Mouse (Mus musculus) embryo, embryonic 10.5 days (tissue): ENCODE measurements at regions not wholly inside any gene's neighbourhood (a gene's known extent, or its start where the extent isn't known, plus 50 kb on each side); places are given as distances from the start of the nearest gene placed in this dataset.

Experiments
- DNase-seq: peaks from one replicate; pipeline ENCODE4 v3.0.0-alpha.2; 2015; ENCODE audit warnings: low spot score

DNA sequence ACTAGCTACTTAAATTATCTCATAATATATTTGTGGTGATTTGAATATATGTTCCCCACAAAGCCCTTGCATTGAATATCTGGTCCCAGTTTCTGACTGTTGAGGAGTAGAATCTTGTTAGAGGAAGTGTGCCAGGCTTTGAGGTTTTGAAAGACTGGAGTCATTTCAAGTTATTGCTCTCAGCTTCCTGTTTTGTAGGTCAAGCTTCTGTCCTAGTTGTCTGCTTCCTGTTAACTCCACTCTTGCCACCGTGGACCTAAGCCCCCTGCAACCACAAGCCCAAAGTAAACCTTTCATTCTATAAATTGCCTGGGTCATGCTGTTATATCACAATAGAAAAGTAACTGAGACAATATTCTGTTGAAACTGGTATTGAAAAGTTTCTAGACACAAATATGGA, 1232.3 kb upstream of the Lrrc6 start:
- no peak for DNase-seq

DNA sequence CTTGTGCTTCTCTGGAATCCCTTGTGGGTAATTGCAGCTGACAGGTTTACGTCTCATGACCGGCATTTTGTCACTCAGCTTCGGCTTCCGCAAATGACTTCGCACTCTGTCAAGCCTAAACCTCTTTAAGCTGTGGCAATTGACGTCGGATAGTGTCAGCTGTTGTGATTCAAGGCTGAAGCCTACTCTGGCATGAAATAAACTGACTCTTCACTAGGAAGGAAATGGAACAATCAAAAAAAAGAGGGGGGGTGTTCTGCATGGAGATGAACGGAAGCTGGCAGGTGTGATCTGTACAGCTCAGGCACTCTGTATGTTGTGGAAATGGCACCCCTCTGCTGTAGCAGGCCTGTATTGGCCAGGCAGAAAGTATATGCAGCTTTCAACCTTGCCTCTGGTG, 1228.8 kb upstream of the Lrrc6 start:
- peak; percentile 6 for DNase-seq

DNA sequence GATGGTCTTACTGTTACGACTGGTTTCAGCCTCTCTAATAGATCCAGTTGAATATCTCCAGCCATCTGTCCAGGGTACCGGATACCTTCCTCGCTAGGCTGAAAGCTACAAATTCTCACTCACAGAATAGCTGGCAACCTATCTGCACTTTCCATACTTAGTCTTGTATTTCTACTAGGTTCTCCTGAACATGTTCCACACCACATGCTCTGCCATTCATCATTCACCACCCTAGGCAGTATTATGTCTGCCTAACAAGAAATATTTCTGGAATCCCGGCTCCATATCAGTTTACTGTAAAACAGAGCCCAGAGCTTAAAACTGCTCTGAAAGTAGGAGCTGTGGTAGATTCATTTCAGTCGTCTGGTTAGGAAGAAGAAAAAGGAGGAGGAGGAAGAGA, 1224.5 kb upstream of the Lrrc6 start:
- DNase-seq, result no peak

DNA sequence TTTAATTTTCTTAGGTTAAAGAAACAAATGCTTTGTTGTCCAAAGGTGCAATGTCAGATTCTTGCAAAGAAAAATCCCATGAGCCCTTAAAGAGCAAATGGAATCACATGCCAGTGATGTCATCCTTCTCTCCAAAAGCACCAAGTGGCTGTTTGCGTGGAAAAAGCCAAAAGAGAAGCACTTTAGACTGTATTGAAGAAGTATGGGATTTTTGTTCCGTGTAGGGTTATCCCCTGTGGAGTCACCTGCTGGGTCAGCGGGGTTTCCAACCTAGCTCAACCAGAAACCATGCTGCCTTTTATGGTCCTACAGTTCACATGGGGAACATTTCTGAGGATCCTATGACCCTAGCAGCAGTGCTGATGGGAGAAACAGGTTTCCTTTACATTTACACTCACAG, 1213.5 kb upstream of the Lrrc6 start:
- no peak for DNase-seq

DNA sequence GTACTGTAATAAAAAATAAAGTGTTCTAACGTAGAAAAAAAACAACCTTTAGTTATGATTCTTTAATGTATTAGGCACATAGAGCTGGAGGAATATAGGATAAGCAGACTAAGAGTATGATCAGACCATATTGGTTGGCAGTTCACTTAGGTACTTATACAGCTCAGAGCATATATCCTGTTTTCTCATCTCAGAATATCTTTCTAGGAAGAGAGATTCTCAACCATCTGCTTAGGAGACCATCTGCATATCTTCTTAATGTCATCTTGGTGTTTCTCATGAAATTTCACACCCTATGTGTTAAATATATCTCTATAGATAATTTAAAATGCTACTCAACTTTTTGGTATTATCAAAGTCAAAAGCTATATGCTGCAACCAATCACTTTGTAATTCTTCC, 1185.4 kb upstream of the Lrrc6 start:
- no peak for DNase-seq

DNA sequence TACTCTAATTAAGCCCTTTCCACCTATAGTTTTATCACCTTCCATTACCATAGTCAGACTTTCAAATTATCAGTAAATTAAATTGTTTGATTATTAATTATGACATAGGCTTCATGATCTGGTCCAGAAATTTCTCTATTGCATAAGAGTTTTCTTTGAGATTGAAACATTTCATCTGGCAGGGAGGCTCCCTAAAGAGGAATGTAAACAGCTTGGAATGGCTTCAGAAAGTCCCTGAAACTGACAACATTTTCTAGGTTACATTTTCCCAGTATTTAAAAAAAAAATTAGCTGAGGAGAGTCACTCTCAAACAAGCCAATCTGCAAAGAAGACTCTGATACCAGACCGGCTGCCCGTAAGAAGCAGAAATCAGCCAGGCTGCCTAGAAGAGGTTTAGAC, 1172.6 kb upstream of the Lrrc6 start:
- no peak for DNase-seq

DNA sequence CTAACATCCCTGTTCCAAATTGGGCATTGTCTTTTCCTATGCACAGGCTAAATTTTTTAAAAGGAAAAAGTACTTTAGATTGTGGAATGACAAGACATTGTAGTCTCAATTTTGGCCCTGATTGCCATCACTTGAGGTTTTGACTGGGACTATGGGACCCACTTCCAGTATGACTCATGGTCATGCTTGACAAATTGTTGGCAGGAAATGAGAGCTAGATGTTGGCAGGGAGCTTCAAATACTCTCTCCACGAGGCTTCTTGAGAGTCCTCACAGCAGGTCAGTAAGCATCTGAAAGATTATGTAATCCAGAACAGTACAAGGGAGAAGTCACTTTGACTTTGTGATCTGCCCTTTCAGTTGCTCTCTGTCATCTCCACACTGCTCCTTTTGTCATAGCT, 1135.4 kb upstream of the Lrrc6 start:
- no peak for DNase-seq

DNA sequence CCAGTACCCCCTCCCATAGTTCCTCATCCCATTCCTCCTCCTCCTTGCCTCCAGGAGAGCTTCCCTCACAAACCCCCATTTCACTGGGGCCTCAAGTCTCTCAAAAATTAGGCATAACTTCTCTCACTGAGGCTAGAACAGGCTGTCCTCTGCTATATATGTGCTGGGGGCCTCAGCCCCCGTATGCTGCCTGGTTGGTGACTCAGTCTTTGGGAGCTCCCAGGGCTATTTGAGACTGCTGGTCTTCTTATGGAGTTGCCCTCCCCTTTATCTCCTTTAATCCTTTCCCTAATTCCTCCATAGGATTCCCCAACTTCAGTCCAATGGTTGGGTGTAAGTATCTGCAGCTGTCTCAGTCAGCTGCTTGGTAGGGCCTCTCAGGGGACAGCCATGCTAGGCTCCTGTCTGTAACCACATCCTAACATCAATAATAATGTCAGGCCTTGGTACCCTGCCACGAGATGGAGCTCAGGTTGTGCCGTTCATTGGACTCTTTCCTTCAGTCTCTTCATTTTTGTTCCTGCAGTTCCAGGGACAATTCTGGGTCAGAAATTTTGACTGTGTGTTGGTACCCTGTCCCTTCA, 1126.1 kb upstream of the Lrrc6 start:
- no peak for DNase-seq

DNA sequence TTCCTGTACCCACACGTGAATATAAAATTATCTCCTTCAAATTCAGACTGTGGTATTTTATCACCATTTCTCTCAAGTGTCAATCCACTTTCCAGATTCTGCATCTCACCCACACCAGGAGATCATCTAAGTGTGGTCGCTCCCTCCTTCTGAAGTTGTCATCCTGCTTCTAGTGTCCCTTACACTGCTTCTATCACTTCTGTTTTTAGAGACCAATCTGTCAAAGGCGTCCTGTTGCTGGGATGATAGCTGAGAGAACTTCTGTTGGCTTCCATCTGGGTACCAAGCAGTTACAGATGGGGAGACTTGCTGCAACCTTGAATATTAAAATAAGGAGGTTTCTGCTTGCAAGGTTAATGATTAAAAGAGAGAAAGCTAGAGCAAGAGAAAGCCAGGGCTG, 1111.2 kb upstream of the Lrrc6 start:
- no peak for DNase-seq

DNA sequence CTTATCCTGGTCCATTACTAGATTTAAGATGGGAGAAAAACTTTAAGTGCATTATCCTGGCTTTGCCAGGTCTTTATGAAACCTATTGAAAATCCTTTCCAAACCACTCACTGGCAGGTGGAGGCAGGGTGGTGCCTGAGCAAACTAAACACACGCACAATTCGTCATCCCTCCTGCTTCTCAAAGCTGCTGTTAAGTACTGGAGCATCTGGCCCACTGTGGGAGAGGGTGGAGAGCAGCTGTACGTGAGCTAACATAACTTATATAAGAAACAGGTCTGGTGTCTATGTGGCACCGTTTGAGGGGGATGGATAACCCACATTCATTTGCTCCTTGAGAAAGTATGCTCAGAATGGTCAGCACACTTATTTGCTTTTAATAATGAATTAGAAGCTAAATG, 1097.7 kb upstream of the Lrrc6 start:
- DNase-seq, result no peak

DNA sequence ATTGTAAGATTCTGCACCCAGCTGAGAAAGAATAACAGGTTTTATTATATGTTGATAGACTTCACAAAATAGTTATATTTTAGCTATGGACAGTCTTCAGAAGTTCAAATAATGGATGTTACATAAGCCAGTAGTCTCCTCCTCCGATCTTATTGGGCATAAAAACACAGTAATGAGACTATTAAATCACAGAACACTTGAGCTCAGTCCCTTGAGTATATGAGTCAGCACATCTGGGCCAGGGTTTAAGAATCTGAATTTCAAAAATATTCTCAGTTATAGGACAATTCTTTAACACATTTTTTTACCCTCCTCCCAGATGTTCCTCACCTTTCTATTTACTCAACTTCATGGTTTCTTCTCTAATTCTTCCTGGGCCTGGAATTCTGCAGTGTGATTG, 1075.9 kb upstream of the Lrrc6 start:
- no peak for DNase-seq

DNA sequence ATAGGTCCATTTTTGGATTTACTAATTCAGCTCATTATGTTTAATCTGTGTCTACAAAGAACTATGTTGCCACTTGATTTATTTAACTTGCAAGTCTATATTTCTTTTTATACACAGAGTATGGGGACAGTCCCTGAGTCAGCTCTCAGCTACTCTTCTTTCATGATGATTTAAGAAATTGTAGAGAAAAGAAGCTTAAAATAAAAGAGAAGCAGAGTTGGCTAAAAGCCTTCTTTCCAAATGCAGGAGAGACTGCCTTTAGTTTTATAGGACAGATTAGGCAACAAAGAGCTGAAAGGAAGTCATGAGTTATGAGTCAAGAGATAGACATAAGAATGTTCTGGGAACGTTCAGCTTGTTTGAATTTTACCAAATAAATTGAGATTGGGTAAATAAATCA, 1070.9 kb upstream of the Lrrc6 start:
- DNase-seq, result no peak

DNA sequence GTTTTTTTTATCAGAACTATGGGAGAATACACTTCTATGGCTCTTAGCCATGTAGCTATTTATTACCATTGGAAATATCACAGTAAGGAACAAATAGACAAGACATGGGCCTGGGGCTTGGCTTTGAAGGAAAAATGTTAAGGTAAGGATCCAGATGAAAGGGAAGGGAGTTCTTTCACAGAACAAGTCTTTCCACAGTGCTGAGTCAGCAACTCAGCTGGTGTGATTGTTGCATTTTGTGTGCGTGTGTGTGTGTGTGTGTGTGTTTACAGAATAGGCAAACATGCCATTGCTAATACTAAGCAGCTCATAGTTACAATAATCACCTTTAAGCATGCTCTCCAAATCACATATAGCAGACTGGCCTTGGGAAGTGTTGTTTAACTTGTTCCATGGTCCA, 1056.6 kb upstream of the Lrrc6 start:
- no peak for DNase-seq

DNA sequence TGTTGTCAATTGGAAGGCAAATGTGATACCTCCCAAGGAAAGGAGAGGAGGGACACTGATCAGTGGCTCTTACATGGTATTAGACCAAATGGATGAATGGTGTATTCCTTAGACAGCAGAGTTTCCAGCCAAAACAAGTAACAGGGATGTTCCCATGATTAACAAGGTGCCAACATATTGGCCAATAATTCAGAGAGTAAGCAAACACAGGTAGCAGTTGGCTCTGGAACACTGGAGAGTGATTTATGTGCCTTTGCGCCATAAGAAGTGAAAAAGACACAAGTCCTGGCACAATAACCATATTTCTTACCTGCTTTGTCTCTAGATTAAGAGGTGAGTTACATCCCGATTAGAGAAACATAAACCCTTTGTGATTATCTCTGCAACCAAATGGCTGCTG, 1051.2 kb upstream of the Lrrc6 start:
- no peak for DNase-seq

DNA sequence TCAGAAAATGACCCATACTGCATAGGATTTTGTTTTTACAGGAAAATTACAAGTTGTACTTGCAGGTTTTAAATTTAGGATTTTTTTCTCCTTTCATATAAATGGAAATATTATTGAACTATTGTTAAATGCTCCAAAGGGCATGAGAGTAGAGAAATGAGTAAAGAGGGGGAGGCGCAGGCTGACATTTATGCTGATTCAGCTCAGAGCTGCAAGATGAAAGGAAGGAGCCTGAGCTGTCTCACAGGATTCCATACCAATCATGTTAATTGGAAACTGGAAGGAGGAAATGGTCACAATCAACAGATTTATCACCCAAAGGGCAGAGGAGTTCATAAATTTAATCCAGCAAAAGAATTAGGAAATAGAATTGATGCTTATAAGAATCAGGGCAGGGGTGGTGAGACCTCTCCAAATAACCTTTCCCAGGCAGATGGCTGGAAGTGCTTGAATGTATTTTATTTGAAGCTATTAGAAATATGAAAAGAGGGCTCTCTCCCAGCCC, 1046.2 kb upstream of the Lrrc6 start:
- DNase-seq, result peak; percentile 51

DNA sequence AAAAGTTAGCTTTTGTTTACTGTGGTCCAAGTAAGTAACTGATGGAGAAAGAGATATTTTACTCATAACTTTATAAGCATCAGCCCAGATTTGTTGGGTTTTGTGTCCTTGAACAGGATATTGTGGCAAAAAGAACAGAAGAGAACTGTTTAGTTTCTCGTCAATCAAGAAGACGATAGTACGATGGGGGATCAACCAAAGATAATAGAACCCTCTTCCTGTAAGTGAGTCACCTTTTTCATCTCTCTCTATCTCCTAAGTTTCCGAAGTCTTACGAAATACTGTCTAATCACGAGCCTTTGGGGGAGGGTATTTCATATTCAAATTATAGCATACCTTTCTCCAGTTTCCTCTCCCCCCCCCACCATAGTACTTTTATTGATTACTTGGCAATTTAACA, 1045.0 kb upstream of the Lrrc6 start:
- no peak for DNase-seq

DNA sequence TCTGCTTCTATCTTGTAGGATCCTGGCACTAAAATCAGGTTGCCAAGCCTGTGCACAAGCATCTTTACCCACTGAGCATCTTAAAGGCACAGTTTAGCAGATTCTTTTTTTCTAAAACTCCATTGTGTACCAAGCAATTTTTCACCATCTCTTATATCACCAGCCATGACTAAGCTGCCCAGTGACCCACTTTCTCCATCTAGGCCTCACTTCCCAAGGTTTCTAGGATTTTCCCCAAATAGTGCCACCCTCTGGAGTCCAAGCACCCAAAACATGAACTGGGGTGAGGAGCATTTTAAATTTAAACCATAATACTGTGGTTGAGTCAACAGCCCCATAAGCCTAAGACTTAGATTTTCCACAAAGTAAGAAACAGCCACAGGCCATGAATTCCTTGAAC, 1013.0 kb upstream of the Lrrc6 start:
- DNase-seq, result no peak

DNA sequence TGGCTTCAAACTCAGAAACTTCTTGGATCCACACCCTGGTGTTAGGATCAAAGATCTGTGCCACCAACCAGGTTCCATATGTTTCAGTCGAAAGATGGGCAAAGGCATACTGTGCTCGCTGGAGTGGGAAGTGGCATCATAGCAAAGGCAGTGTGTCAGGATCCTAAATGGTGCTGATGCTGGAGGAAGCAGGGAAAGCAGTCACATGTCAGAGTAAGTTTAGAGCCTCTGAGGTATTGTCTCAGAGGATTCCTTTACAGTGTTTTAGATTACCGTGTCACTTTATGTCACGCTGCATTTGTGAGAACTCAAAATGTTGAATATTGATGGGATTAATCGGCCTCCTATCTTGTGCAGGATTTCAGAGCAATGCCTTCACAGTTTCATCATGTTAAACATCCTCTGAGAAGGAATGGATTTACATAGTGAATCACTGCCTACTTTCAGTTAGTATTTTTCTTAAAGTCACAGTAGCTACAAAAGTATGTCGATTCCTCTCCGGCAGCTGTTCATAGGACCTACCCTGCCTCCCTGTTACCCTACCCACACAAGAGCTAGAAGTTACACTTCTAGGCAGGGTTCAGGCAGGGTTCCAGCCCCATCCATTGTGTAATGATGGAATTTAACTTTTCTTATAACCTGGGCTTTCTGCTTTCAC, 994.4 kb upstream of the Lrrc6 start:
- no peak for DNase-seq

DNA sequence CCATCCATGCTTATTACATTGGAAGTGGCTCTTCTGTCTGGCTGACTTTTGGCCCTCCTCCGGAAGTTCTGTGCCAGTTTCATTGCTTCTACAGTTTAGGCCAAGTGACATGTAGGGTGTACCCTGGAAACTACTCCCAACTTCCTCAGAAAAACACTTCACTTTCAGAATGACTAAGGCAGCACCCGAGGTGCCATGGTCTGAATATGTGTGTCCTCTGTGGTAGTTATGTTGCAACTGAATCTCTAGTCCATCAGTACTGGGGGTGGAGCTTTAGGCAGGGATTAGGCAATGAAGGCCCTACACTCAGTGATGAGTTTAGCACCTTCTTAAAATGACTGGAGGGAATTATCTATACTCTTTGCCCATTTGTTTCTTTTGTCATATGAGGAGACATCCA, 981.0 kb upstream of the Lrrc6 start:
- no peak for DNase-seq

DNA sequence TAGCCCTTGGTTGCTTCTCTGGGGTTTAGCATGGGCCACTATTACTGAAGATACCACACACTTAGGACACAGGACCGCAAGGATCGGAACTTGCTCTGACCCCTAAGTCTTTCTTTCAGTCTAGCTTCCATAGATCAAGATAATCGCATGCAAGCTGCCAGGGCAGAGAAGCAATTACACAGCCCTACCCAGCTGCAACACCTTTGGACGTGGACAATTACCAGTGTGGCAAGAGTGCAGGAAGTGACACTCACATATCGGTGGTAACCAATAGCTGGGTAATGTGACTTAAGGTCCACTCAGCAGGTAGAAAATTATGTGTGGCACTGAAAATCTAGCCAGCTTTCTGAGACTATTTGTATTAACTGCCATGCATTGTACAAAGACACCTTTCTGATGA, 973.6 kb upstream of the Lrrc6 start:
- DNase-seq, result no peak

DNA sequence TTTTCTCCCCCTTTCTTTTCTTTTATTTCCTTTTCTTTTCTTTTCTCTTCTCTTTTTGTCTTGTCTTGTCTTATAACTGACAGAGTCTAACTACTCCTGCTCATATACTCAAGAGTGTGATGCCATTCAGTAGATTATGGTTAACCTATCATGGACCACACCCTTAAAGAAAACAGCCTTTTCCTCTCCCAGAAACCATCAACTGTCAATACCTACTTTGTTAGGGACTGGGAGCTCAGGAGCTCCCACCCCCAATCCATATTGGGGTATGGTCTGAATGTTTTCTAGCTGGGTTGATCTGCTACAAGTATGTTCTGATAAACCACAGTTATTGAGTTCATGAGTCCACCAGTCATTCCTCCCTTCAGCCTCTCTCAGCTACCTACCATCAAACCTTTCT, 972.3 kb upstream of the Lrrc6 start:
- no peak for DNase-seq

DNA sequence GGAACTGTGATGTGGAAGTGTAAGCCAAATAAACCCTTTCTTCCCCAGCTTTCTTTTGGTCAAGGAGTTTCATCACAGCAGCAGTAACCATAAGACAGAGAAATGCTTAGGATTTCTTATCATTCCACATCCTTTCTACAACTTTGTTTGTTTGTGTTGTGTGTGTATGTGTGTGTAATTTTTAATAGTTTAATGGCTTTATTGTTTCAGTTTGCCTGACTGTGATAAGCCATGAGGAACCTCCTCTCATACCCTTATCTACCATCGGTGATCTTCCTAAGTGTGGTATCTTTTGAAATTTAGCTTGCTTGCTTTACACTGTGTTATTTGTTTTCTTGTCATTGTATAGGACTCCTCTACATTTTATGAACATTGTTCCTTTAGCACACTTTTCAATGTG, 970.6 kb upstream of the Lrrc6 start:
- DNase-seq, result no peak

DNA sequence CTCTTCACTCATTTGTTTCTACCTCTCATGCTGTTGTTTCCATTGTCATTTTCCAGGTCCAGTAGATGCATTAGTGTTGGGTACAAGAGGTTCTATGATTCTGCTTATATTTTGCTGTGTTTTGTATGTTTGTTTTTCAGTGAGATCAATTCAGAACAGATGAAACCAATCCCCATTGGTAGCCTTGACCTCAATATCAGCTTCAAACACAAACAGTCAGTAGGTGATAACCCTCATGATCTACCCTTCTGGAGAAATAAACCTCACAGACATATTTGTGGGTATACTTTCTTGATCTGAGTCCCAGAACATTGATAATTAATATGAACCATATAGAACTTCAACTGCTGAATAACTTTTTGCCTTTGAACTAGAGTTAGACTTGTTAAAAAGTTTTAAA, 969.3 kb upstream of the Lrrc6 start:
- DNase-seq, result no peak
